Mouse (Mus musculus) C2C12 (cell line): ENCODE measurements around the gene Igfals. TPM values are rescaled to one million over a fixed set of nuclear protein-coding genes. Genes with fewer than 3 reads are reported as not detected.

Experiments used
- H3K27me3 ChIP-seq: one replicate; pipeline ENCODE4 v1.6.1; 2011; ENCODE audit not compliant: control insufficient read depth, insufficient read depth, insufficient read length
- H3K36me3 ChIP-seq: one replicate; pipeline ENCODE4 v1.6.1; 2011; ENCODE audit not compliant: control insufficient read depth, insufficient read depth
- H3K4me3 ChIP-seq: one replicate; pipeline ENCODE4 v1.5.1; 2011; ENCODE audit warnings: mild to moderate bottlenecking, control low read depth; ENCODE audit not compliant: poor library complexity, insufficient read depth, severe bottlenecking
- H3K79me2 ChIP-seq: one replicate; pipeline ENCODE4 v1.6.1; 2011; ENCODE audit not compliant: control insufficient read depth, insufficient read depth
- H3K79me3 ChIP-seq: one replicate; pipeline ENCODE4 v1.6.1; 2011; ENCODE audit warnings: low read depth, control low read depth
- H3ac ChIP-seq: one replicate; pipeline ENCODE3; 2011; ENCODE audit warnings: low read depth; ENCODE audit not compliant: control insufficient read depth, insufficient read length
- CEBPB ChIP-seq: IDR thresholded peaks from one replicate; pipeline ENCODE4 v1.6.1; 2011; ENCODE audit warnings: low read depth, mild to moderate bottlenecking, control low read depth, moderate library complexity
- CTCF ChIP-seq: IDR thresholded peaks from one replicate; pipeline ENCODE4 v1.5.1; 2011; ENCODE audit not compliant: control insufficient read depth, insufficient read depth, insufficient read length
- FOSL1 ChIP-seq: IDR thresholded peaks from one replicate; pipeline ENCODE4 v1.8.0; 2011; ENCODE audit warnings: mild to moderate bottlenecking, low read length; ENCODE audit not compliant: poor library complexity, insufficient read depth, severe bottlenecking
- MAX ChIP-seq: IDR thresholded peaks from one replicate; pipeline ENCODE4 v1.6.1; 2011; ENCODE audit warnings: mild to moderate bottlenecking, control low read depth
- MYOD1 ChIP-seq: IDR thresholded peaks from one replicate; pipeline ENCODE4 v1.6.1; 2011; ENCODE audit warnings: low read depth; ENCODE audit not compliant: control insufficient read depth, insufficient read length
- MYOG ChIP-seq: IDR thresholded peaks from one replicate; pipeline ENCODE4 v1.6.1; 2011; ENCODE audit not compliant: control insufficient read depth, insufficient read length; ENCODE audit errors: extremely low read depth
- USF1 ChIP-seq: IDR thresholded peaks from one replicate; pipeline ENCODE4 v1.6.1; 2011; ENCODE audit warnings: low read depth, mild to moderate bottlenecking, control low read depth, moderate library complexity
- polyA plus RNA-seq: library from polyadenylated mRNA; unstranded; fragments of >200 nt; fragmentation: generic; extraction: Trizol; gene quantifications from one replicate; pipeline ENCODE4 v1.2.1, GENCODE M21; 2012; ENCODE audit warnings: missing spikeins

The Igfals gene
- polyA plus RNA-seq, 1 experiment = 0.06 TPM

- H3K27me3 ChIP-seq = no peaks in the 10 kb centered on the region
- H3K4me3 ChIP-seq = no peak overlapping the region
- TF ChIP-seq MAX (no peak), FOSL1 (no peak), MYOG (no peak), MYOD1 (no peak), CEBPB (no peak), CTCF (no peak), USF1 (no peak)
- no peaks in the 10 kb centered on the region for H3K79me2 ChIP-seq
- H3K36me3 ChIP-seq = no peaks in the 10 kb centered on the region
- H3K79me3 ChIP-seq = no peaks in the 10 kb centered on the region
- H3ac ChIP-seq = no peak overlapping the region
Measured at GRCm38 (mm10) chr17:24857831-24858470, 7.8 kb upstream of the Igfals start.

GRCm38 (mm10) chr17:24858967-24859366 lies 6.8 kb upstream of the Igfals start:
- H3K27me3 ChIP-seq = no peaks in the 10 kb centered on the region
- H3K36me3 ChIP-seq = no peaks in the 10 kb centered on the region
- H3K4me3 ChIP-seq = no peak overlapping the region

GRCm38 (mm10) chr17:24860076-24860475 lies 5.7 kb upstream of the Igfals start:
- H3ac ChIP-seq = no peak overlapping the region
- H3K79me3 ChIP-seq = no peaks in the 10 kb centered on the region
- TF ChIP-seq CEBPB (no peak), MYOD1 (no peak), USF1 (no peak), MYOG (no peak)
- H3K27me3 ChIP-seq = no peaks in the 10 kb centered on the region
- H3K4me3 ChIP-seq = no peak overlapping the region
- no peaks in the 10 kb centered on the region for H3K36me3 ChIP-seq
- H3K79me2 ChIP-seq = no peaks in the 10 kb centered on the region

More at GRCm38 (mm10) chr17:24858967-24859366, 6.8 kb upstream of the Igfals start:
- Histone ChIP-seq H3K79me3 (no peaks in the 10 kb centered on the region), H3K79me2 (no peaks in the 10 kb centered on the region), H3ac (no peak overlapping the region)
- TF ChIP-seq CEBPB = no peak
- TF ChIP-seq MYOG = no peak
- TF ChIP-seq MYOD1 = no peak
- no peak for TF ChIP-seq MAX

GRCm38 (mm10) chr17:24861785-24862184 lies 4.0 kb upstream of the Igfals start:
- no peaks in the 10 kb centered on the region for H3K27me3 ChIP-seq
- H3K36me3 ChIP-seq = no peaks in the 10 kb centered on the region
- H3K79me3 ChIP-seq = no peaks in the 10 kb centered on the region
- no peak overlapping the region for H3ac ChIP-seq
- H3K4me3 ChIP-seq = no peak overlapping the region
- TF ChIP-seq MAX (no peak), USF1 (no peak), CTCF (no peak), MYOD1 (no peak), CEBPB (no peak), MYOG (no peak)
- no peaks in the 10 kb centered on the region for H3K79me2 ChIP-seq

- H3K79me2 ChIP-seq = no peaks in the 10 kb centered on the region
- H3ac ChIP-seq = no peak overlapping the region
- no peaks in the 10 kb centered on the region for H3K79me3 ChIP-seq
- H3K36me3 ChIP-seq = no peaks in the 10 kb centered on the region
- H3K4me3 ChIP-seq = no peak overlapping the region
- no peaks in the 10 kb centered on the region for H3K27me3 ChIP-seq
- TF ChIP-seq FOSL1 = no peak
- no peak for TF ChIP-seq MYOG
- TF ChIP-seq USF1 = no peak
- TF ChIP-seq CEBPB = no peak
- TF ChIP-seq CTCF = no peak
- TF ChIP-seq MYOD1 = no peak
- no peak for TF ChIP-seq MAX
Measured at GRCm38 (mm10) chr17:24867914-24868313, 2.1 kb downstream of the Igfals start.

- H3ac ChIP-seq = no peak overlapping the region
- no peaks in the 10 kb centered on the region for H3K79me2 ChIP-seq
- no peaks in the 10 kb centered on the region for H3K79me3 ChIP-seq
- peaks cover 5% of the 10 kb centered on the region for H3K27me3 ChIP-seq
- no peaks in the 10 kb centered on the region for H3K36me3 ChIP-seq
- TF ChIP-seq MYOD1 = no peak
- no peak for TF ChIP-seq FOSL1
- TF ChIP-seq CTCF = no peak
- no peak for TF ChIP-seq CEBPB
- TF ChIP-seq MYOG = no peak
- no peak overlapping the region for H3K4me3 ChIP-seq
Measured at GRCm38 (mm10) chr17:24873695-24874404, 8.1 kb downstream of the Igfals start.
